Mouse (Mus musculus): ENCODE data around the gene S100a3. TPM values are rescaled to one million over a fixed set of nuclear protein-coding genes. Genes with fewer than 3 reads are reported as not detected.

S100a3 gene
- polyA plus RNA-seq, 1 experiment from 2014 or later = 2.6 TPM

DNA sequence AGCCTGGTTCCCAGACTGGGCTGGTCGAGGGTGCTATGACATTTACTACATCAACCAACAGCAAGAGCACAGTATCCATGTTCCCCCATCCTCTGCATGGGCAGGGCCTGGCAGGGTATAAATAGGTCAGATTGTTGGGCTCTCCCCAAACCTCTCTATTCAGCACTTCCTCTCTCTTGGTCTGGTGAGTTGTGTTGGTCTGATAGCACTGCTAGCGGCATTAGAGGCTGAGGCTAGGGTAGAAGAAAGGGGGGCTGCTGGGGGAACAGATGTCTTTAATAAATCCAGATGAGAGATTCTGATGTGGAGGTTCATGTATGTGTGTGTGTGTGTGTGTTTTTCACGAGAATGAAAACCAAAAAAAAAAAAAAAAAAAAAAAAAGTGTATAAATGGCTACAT, 43.2 kb downstream of the S100a3 start, which contains the start of gene S100a4:
TSS of gene S100a4 (plus strand) at position 149 of the 400 bp plus-strand sequence.
- Histone ChIP-seq H3K9ac (ENCODE audit: low read length) (no peak within 1 kb of the TSS; the same call in 1 of the 2 replicates), H3K4me3 (replicated peaks; ENCODE audit: low read length) (no peak within 1 kb of the TSS), H3K4me2 (ENCODE audit: low read depth, low read length) (no peak within 1 kb of the TSS), H3K9me3 (replicated peaks; ENCODE audit: control insufficient read depth, low read length) (no peaks in the 10 kb centered on the region), H3K27me3 (ENCODE audit: control insufficient read depth, insufficient read depth, low read length) (no peaks in the 10 kb centered on the region), H3K27ac (ENCODE audit: low read length) (peak within 1 kb of the TSS; percentile 89), H3K36me3 (ENCODE audit: control insufficient read depth, insufficient read depth, low read length) (no peaks in the 10 kb centered on the region), H3K4me1 (ENCODE audit: control insufficient read depth, insufficient read depth, low read length) (peaks cover 37% of the 10 kb centered on the region)
- ATAC-seq (ENCODE audit: insufficient read depth, low FRiP score) = no peak
- 41% methylated on average over 3 of the region's 3 CpGs for WGBS

DNA sequence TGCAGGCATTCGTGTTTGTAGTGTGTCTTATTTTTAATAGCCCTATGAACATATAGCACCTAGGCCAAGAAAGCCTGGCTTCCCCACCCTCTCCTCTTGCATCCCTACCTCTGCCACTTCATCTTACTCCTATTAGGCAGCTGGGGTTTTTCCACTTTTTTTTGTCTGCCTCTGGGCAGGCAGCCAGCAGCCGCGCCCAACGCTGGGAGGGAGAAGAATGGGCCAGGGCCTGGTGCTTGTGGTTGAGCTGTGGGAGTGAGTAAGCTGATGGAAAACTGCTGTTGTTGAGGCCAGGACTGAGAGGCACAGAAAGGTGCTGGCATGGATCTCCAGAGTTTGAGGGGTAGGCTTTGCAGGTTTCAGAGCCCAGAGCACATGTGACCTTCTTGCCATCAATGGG, 44.0 kb downstream of the S100a3 start:
- Histone ChIP-seq H3K36me3 (ENCODE audit: control insufficient read depth, insufficient read depth, low read length) (no peaks in the 10 kb centered on the region), H3K27ac (ENCODE audit: low read length) (peak overlapping the region; percentile 89), H3K4me3 (replicated peaks; ENCODE audit: low read length) (no peak overlapping the region), H3K4me1 (ENCODE audit: control insufficient read depth, insufficient read depth, low read length) (peaks cover 37% of the 10 kb centered on the region), H3K4me2 (ENCODE audit: low read depth, low read length) (no peak overlapping the region), H3K9ac (ENCODE audit: low read length) (no peak overlapping the region; the same call in 1 of the 2 replicates), H3K27me3 (ENCODE audit: control insufficient read depth, insufficient read depth, low read length) (no peaks in the 10 kb centered on the region), H3K9me3 (replicated peaks; ENCODE audit: control insufficient read depth, low read length) (no peaks in the 10 kb centered on the region)
- WGBS = 11% methylated on average over 4 of the region's 4 CpGs
- ATAC-seq (ENCODE audit: insufficient read depth, low FRiP score) = peak; percentile 86

DNA sequence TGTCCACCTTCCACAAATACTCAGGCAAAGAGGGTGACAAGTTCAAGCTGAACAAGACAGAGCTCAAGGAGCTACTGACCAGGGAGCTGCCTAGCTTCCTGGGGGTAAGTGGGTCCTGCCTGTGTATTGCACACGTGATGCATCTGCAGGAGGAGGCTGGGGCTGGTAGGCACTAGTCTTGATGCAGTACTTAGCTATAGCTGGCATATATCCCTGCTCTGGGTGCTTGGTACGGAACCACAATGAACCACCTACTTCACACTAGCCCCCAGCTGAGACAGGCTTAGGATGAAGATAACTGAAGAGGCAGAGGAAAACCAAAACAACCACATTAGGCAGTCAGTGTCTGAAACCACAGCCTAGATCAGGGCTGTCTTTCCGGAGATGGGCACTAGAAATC, 44.7 kb downstream of the S100a3 start:
- Histone ChIP-seq H3K4me3 (replicated peaks; ENCODE audit: low read length) (no peak overlapping the region), H3K36me3 (ENCODE audit: control insufficient read depth, insufficient read depth, low read length) (no peaks in the 10 kb centered on the region), H3K9ac (ENCODE audit: low read length) (no peak overlapping the region), H3K27ac (ENCODE audit: low read length) (peak overlapping the region; percentile 89), H3K9me3 (replicated peaks; ENCODE audit: control insufficient read depth, low read length) (no peaks in the 10 kb centered on the region), H3K27me3 (ENCODE audit: control insufficient read depth, insufficient read depth, low read length) (no peaks in the 10 kb centered on the region), H3K4me1 (ENCODE audit: control insufficient read depth, insufficient read depth, low read length) (peaks cover 37% of the 10 kb centered on the region), H3K4me2 (ENCODE audit: low read depth, low read length) (no peak overlapping the region)
- WGBS = 71% methylated on average over 3 of the region's 3 CpGs
- ATAC-seq (ENCODE audit: insufficient read depth, low FRiP score) = no peak

DNA sequence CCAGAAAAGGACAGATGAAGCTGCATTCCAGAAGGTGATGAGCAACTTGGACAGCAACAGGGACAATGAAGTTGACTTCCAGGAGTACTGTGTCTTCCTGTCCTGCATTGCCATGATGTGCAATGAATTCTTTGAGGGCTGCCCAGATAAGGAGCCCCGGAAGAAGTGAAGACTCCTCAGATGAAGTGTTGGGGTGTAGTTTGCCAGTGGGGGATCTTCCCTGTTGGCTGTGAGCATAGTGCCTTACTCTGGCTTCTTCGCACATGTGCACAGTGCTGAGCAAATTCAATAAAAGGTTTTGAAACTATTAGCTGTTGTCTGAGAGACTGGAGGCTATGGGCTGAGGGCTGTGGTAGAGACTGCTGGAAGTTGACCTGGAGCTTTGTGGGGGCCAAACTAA, 45.4 kb downstream of the S100a3 start:
- Histone ChIP-seq H3K4me1 (ENCODE audit: control insufficient read depth, insufficient read depth, low read length) (peaks cover 31% of the 10 kb centered on the region), H3K9me3 (replicated peaks; ENCODE audit: control insufficient read depth, low read length) (no peaks in the 10 kb centered on the region), H3K4me2 (ENCODE audit: low read depth, low read length) (no peak overlapping the region), H3K9ac (ENCODE audit: low read length) (no peak overlapping the region), H3K27ac (ENCODE audit: low read length) (peak overlapping the region; percentile 89), H3K36me3 (ENCODE audit: control insufficient read depth, insufficient read depth, low read length) (no peaks in the 10 kb centered on the region), H3K4me3 (replicated peaks; ENCODE audit: low read length) (no peak overlapping the region), H3K27me3 (ENCODE audit: control insufficient read depth, insufficient read depth, low read length) (no peaks in the 10 kb centered on the region)
- 72% methylated on average over 2 of the region's 2 CpGs for WGBS
- ATAC-seq (ENCODE audit: insufficient read depth, low FRiP score) = no peak; the same call in 1 of the 2 replicates

DNA sequence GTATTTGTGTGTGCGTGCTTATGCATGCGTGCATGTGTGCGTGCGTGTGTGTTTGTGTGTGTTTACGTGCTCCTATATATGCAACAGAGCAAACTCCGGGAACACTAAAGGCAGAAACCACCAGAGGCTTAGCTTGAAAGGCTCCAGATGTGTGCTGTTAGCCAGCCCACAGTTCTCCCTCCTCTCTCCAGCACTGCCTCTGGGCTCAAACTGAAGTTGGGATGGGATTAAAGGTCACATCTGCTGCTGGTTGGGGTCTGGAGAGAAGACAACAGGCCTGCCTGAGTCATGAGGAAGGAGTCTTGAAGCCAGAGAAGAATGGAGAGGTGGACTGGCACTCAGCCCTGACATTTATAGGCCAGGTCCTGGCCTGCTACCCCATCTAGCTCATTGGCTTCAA, 45.8 kb downstream of the S100a3 start:
- Histone ChIP-seq H3K4me1 (ENCODE audit: control insufficient read depth, insufficient read depth, low read length) (peaks cover 29% of the 10 kb centered on the region), H3K36me3 (ENCODE audit: control insufficient read depth, insufficient read depth, low read length) (no peaks in the 10 kb centered on the region), H3K9ac (ENCODE audit: low read length) (no peak overlapping the region), H3K4me2 (ENCODE audit: low read depth, low read length) (no peak overlapping the region), H3K27ac (ENCODE audit: low read length) (peak overlapping the region; percentile 89), H3K9me3 (replicated peaks; ENCODE audit: control insufficient read depth, low read length) (no peaks in the 10 kb centered on the region), H3K27me3 (ENCODE audit: control insufficient read depth, insufficient read depth, low read length) (no peaks in the 10 kb centered on the region), H3K4me3 (replicated peaks; ENCODE audit: low read length) (no peak overlapping the region)
- ATAC-seq (ENCODE audit: insufficient read depth, low FRiP score) = peak; percentile 71
- 67% methylated on average over 6 of the region's 6 CpGs for WGBS

DNA sequence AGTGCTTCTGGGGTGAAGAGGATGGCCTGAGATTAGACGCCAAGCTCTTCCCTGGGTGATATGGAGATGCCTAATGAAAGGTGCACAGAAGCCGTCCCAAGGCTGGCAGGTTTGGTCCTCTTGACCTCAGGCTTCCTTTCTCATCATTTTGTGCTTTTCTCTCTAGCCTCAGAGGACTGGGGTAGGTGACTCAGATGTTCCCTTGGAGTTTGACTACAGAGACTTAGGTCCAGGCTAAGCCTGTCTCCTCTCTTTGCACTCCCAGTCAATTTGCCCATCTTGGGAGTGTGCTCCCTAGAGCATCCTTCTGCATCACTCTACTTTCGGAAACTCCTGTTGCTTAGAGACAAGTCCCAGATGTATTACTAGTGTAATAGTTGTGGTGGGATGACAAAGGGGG, 47.0 kb downstream of the S100a3 start:
- Histone ChIP-seq H3K27me3 (ENCODE audit: control insufficient read depth, insufficient read depth, low read length) (no peaks in the 10 kb centered on the region), H3K4me1 (ENCODE audit: control insufficient read depth, insufficient read depth, low read length) (peaks cover 31% of the 10 kb centered on the region), H3K9me3 (replicated peaks; ENCODE audit: control insufficient read depth, low read length) (no peaks in the 10 kb centered on the region), H3K9ac (ENCODE audit: low read length) (no peak overlapping the region), H3K4me3 (replicated peaks; ENCODE audit: low read length) (no peak overlapping the region), H3K27ac (ENCODE audit: low read length) (no peak overlapping the region), H3K36me3 (ENCODE audit: control insufficient read depth, insufficient read depth, low read length) (no peaks in the 10 kb centered on the region), H3K4me2 (ENCODE audit: low read depth, low read length) (no peak overlapping the region)
- no peak for ATAC-seq (ENCODE audit: insufficient read depth, low FRiP score)
- WGBS = 90% methylated on average over 3 of the region's 3 CpGs

DNA sequence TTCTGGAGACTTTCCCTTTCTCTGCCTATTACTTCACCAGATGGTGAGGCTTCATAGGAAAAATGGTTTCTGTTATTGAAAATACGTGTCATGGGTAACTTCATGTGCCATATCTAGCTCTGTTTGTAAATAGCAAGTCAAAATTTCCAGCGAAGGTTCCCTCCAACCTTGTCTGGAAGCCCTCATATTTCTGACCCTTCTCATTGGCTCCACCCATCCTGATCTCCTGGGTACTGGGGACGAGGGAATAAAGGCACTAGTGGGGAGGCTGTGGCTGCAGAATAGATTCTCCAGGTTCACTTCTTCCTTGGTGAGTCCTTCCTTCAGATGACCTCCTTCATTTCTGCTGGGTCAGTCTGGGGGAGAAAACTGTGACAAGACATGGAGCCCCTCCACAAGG, 47.8 kb downstream of the S100a3 start, which contains the start of gene S100a5:
TSS of gene S100a5 (plus strand) at position 301 of the 400 bp plus-strand sequence.
- no peaks in the 10 kb centered on the region for H3K9me3 ChIP-seq (replicated peaks; ENCODE audit: control insufficient read depth, low read length)
- ATAC-seq (ENCODE audit: insufficient read depth, low FRiP score) = no peak
- no peak within 1 kb of the TSS for H3K4me3 ChIP-seq (replicated peaks; ENCODE audit: low read length)
- no peaks in the 10 kb centered on the region for H3K27me3 ChIP-seq (ENCODE audit: control insufficient read depth, insufficient read depth, low read length)
- no peak within 1 kb of the TSS for H3K4me2 ChIP-seq (ENCODE audit: low read depth, low read length)
- H3K36me3 ChIP-seq (ENCODE audit: control insufficient read depth, insufficient read depth, low read length) = no peaks in the 10 kb centered on the region
- peaks cover 34% of the 10 kb centered on the region for H3K4me1 ChIP-seq (ENCODE audit: control insufficient read depth, insufficient read depth, low read length)
- no peak within 1 kb of the TSS for H3K27ac ChIP-seq (ENCODE audit: low read length)
- WGBS = 50% methylated on average over 3 of the region's 3 CpGs
- H3K9ac ChIP-seq (ENCODE audit: low read length) = 0 out of 2 replicates have a peak within 1 kb of the TSS, but pooled peaks have one; percentile 0

DNA sequence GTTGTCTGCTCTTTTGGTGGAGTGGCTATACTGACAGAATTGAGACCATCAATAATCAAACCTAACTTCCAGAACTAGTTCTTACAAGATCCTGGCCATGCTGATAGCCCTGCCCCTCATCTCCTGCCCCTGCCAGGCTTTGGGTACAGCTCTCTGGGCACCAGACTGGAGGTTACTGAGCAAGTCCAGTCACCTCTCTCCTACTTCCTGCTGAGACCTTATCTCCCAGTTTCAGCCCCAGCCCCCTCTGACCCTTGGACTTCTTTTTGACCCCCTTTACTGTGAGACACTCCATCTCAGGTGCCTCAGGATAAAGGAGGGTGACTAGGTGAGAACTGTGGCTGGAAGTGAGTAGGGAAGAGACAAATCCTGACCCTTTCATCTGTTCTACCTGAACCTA, 48.7 kb downstream of the S100a3 start:
- Histone ChIP-seq H3K9me3 (replicated peaks; ENCODE audit: control insufficient read depth, low read length) (no peaks in the 10 kb centered on the region), H3K4me2 (ENCODE audit: low read depth, low read length) (no peak overlapping the region), H3K4me1 (ENCODE audit: control insufficient read depth, insufficient read depth, low read length) (peaks cover 29% of the 10 kb centered on the region), H3K4me3 (replicated peaks; ENCODE audit: low read length) (no peak overlapping the region), H3K27me3 (ENCODE audit: control insufficient read depth, insufficient read depth, low read length) (no peaks in the 10 kb centered on the region), H3K27ac (ENCODE audit: low read length) (no peak overlapping the region), H3K9ac (ENCODE audit: low read length) (0 out of 2 replicates have a peak overlapping the region, but pooled peaks have one; percentile 0), H3K36me3 (ENCODE audit: control insufficient read depth, insufficient read depth, low read length) (no peaks in the 10 kb centered on the region)
- no peak for ATAC-seq (ENCODE audit: insufficient read depth, low FRiP score)

DNA sequence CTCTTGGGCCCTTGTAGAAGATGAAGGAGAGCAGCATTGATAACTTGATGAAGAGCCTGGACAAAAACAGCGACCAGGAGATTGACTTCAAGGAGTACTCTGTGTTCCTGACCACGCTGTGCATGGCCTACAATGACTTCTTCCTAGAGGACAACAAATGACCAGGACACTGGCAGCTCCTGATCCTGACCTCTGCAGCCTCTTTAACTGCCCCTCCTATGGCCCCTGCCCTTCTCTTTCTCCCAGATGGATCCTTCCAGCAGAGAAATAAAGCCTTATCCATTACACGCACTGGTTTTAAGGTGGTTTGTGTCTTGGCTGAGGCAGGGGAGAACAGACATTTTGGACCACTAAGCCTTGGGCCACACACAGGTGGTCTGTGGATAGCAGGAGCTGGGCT, 51.1 kb downstream of the S100a3 start:
- H3K27ac ChIP-seq (ENCODE audit: low read length) = 0 out of 2 replicates have a peak overlapping the region, but pooled peaks have one; percentile 14

More for the DNA sequence above, 51.1 kb downstream of the S100a3 start:
- WGBS = 91% methylated on average over 3 of the region's 3 CpGs
- H3K36me3 ChIP-seq (ENCODE audit: control insufficient read depth, insufficient read depth, low read length) = no peaks in the 10 kb centered on the region
- no peak for ATAC-seq (ENCODE audit: insufficient read depth, low FRiP score)
- H3K4me3 ChIP-seq (replicated peaks; ENCODE audit: low read length) = no peak overlapping the region
- H3K27me3 ChIP-seq (ENCODE audit: control insufficient read depth, insufficient read depth, low read length) = no peaks in the 10 kb centered on the region
- peaks cover 20% of the 10 kb centered on the region for H3K4me1 ChIP-seq (ENCODE audit: control insufficient read depth, insufficient read depth, low read length)
- no peaks in the 10 kb centered on the region for H3K9me3 ChIP-seq (replicated peaks; ENCODE audit: control insufficient read depth, low read length)
- H3K9ac ChIP-seq (ENCODE audit: low read length) = no peak overlapping the region
- no peak overlapping the region for H3K4me2 ChIP-seq (ENCODE audit: low read depth, low read length)
